9 mouse cellular contexts compared by ENCODE assay signal in the genomic region with DNA sequence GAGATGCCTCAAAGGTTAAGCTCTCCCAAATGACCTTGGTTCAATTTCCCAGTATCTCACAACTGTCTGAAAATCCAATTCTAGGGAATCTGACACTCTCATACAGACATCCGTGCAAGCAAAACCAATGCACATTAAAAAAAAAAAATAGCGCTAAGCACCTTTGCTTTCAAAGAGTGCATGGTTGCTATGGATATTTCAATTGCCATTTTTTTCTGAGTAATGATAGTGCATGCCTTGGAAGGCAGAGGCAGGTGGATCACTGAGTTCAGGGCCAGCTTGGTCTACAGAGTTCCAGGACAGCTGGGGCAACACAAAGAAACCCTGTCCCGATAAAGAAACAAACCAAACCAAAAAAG. TPM values are rescaled to one million over a fixed set of nuclear protein-coding genes. Genes with fewer than 3 reads are reported as not detected.
A peak's percentile ranks its signal among the peaks of the same experiment; 100 is the strongest.
DNase-seq lines count a peak whose midpoint lies in the region; ATAC-seq and TF ChIP-seq lines count a peak whose summit lies in the region.
"Had no signal": no experiment of that assay in that cellular context is flagged by ENCODE, and none has a peak within 500 bp of the region (broad histone marks: within the 10 kb centered on the region; RNA-seq: fewer than 3 reads in every experiment).

No protein-coding gene starts in this region.

- 4% methylated on average over 3 of the region's 3 CpGs for WGBS in liver, adult 2 months
- WGBS in embryonic facial prominence, embryonic 13.5 days, result 20% methylated on average over 3 of the region's 3 CpGs
- WGBS in intestine, embryonic 16.5 days, result 15% methylated on average over 3 of the region's 3 CpGs
- 29% methylated on average over 3 of the region's 3 CpGs for WGBS in neural tube, embryonic 12.5 days

- H3K36me3 ChIP-seq in liver, adult 2 months (ENCODE audit: control insufficient read depth, insufficient read depth, low read length), result peaks cover 2% of the 10 kb centered on the region; the same call in 1 of the 2 replicates
- peaks cover 25% of the 10 kb centered on the region for H3K36me3 ChIP-seq in embryonic facial prominence, embryonic 13.5 days
- 0 out of 2 replicates have a peak, but pooled peaks cover 2% of the 10 kb centered on the region for H3K36me3 ChIP-seq in intestine, embryonic 16.5 days (ENCODE audit: control insufficient read depth, insufficient read depth, low read length)
- peaks cover 10% of the 10 kb centered on the region for H3K36me3 ChIP-seq in neural tube, embryonic 12.5 days

- H3K9ac ChIP-seq in liver, adult 2 months (ENCODE audit: low read depth, low read length), result no peak overlapping the region
- peak overlapping the region; percentile 93 for H3K9ac ChIP-seq in embryonic facial prominence, embryonic 13.5 days
- peak overlapping the region; percentile 89 for H3K9ac ChIP-seq in intestine, embryonic 16.5 days (ENCODE audit: low read depth, low read length)
- no peak overlapping the region for H3K9ac ChIP-seq in neural tube, embryonic 12.5 days

- H3K4me1 ChIP-seq in liver, adult 2 months (ENCODE audit: control insufficient read depth, insufficient read depth, low read length), result peaks cover 5% of the 10 kb centered on the region; the same call in 1 of the 2 replicates
- peaks cover 9% of the 10 kb centered on the region for H3K4me1 ChIP-seq in embryonic facial prominence, embryonic 13.5 days
- H3K4me1 ChIP-seq in intestine, embryonic 16.5 days (ENCODE audit: control insufficient read depth, insufficient read depth, low read length), result peaks cover 5% of the 10 kb centered on the region
- H3K4me1 ChIP-seq in neural tube, embryonic 12.5 days, result 0 out of 2 replicates have a peak, but pooled peaks cover 9% of the 10 kb centered on the region

- H3K27ac ChIP-seq in liver, adult 2 months (replicated peaks; ENCODE audit: insufficient read depth, low read depth, low read length), result no peak overlapping the region
- no peak overlapping the region for H3K27ac ChIP-seq in embryonic facial prominence, embryonic 13.5 days
- H3K27ac ChIP-seq in intestine, embryonic 16.5 days (ENCODE audit: low read length), result no peak overlapping the region
- no peak overlapping the region; the same call in 1 of the 2 replicates for H3K27ac ChIP-seq in neural tube, embryonic 12.5 days

- TF ChIP-seq CTCF in liver, adult 2 months (IDR thresholded peaks at IDR 0.05; ENCODE audit: low read depth, low read length), result no peak

- no peaks in the 10 kb centered on the region for H3K9me3 ChIP-seq in embryonic facial prominence, embryonic 13.5 days
- no peaks in the 10 kb centered on the region for H3K9me3 ChIP-seq in intestine, embryonic 16.5 days (ENCODE audit: control insufficient read depth, low read length)
- H3K9me3 ChIP-seq in neural tube, embryonic 12.5 days, result no peaks in the 10 kb centered on the region

- no peak for DNase-seq in liver, adult 2 months (ENCODE audit: extremely low read depth, low read depth, low spot score)
- DNase-seq in liver, result no peak
- DNase-seq in retina, embryonic 14.5 days (ENCODE audit: low spot score), result no peak
- no peak for DNase-seq in layer of hippocampus, postnatal 14 days (ENCODE audit: low spot score in 2 of 2)
- DNase-seq in thymus, postnatal 4 days, result no peak

- no peaks in the 10 kb centered on the region for H3K27me3 ChIP-seq in liver, adult 2 months (ENCODE audit: control insufficient read depth, insufficient read depth, low read length)
- H3K27me3 ChIP-seq in embryonic facial prominence, embryonic 13.5 days, result no peaks in the 10 kb centered on the region
- H3K27me3 ChIP-seq in intestine, embryonic 16.5 days (replicated peaks; ENCODE audit: control insufficient read depth, insufficient read depth, low read length), result no peaks in the 10 kb centered on the region
- H3K27me3 ChIP-seq in neural tube, embryonic 12.5 days (replicated peaks), result no peaks in the 10 kb centered on the region

- peak overlapping the region; percentile 87 for H3K4me2 ChIP-seq in embryonic facial prominence, embryonic 13.5 days
- peak overlapping the region; percentile 85 for H3K4me2 ChIP-seq in intestine, embryonic 16.5 days (ENCODE audit: low read depth, low read length)
- H3K4me2 ChIP-seq in neural tube, embryonic 12.5 days (replicated peaks), result peak overlapping the region; percentile 77

- H3K79me2 ChIP-seq in liver, adult 2 months (ENCODE audit: control insufficient read depth, insufficient read depth, low read length), result no peaks in the 10 kb centered on the region

- no peak for TF ChIP-seq POLR2A in liver, adult 2 months (IDR thresholded peaks at IDR 0.05; ENCODE audit: extremely low read depth, insufficient read depth, low read length)

- no peak for ATAC-seq in embryonic facial prominence, embryonic 13.5 days (ENCODE audit: insufficient number of reproducible peaks, insufficient read depth, low FRiP score, low TSS enrichment, low read depth)
- ATAC-seq in intestine, embryonic 16.5 days, result 0 out of 2 replicates have a peak, but pooled peaks have one; percentile 2
- ATAC-seq in neural tube, embryonic 12.5 days (ENCODE audit: low FRiP score, low read depth), result no peak; the same call in 1 of the 2 replicates

- peak overlapping the region; percentile 85; the same call in 1 of the 2 replicates for H3K4me3 ChIP-seq in liver, adult 2 months (ENCODE audit: insufficient read depth, low read depth, low read length)
- H3K4me3 ChIP-seq in embryonic facial prominence, embryonic 13.5 days, result peak overlapping the region; percentile 86
- H3K4me3 ChIP-seq in intestine, embryonic 16.5 days (ENCODE audit: low read length), result peak overlapping the region; percentile 85
- H3K4me3 ChIP-seq in neural tube, embryonic 12.5 days, result peak overlapping the region; percentile 64

RNA-seq across cellular contexts. Expression of a gene that starts 0.3 kb away (rescaled TPM):
- total RNA-seq in liver, adult 2 months (2014; rRNA removed), result 21.3 and 27.7 TPM in 2 replicates
- polyA plus RNA-seq in liver, adult 2 months (2012; rRNA removed), result 32.6 and 38.8 TPM in 2 replicates
- polyA plus RNA-seq in embryonic facial prominence, embryonic 13.5 days (2015; fragmentation: Nextera tagmentation; extraction: Ambion mirVana), result 64.2 and 72.3 TPM in 2 replicates
- polyA plus RNA-seq in intestine, embryonic 16.5 days (2015; fragmentation: Nextera tagmentation; extraction: Ambion mirVana), result 60.7 and 61.2 TPM in 2 replicates
- 62.2 and 66.0 TPM in 2 replicates for polyA plus RNA-seq in neural tube, embryonic 12.5 days (2016; fragmentation: Nextera tagmentation; extraction: Ambion mirVana)
- 10 to 100 TPM; 35.2 to 35.6 TPM for total RNA-seq in layer of hippocampus, postnatal 14 days (2021)

RNA-seq across cellular contexts. Expression of a gene that starts 2.5 kb away (rescaled TPM):
- total RNA-seq in liver, adult 2 months (2014; rRNA removed), result 2.5 and 3.4 TPM in 2 replicates
- polyA plus RNA-seq in liver, adult 2 months (2012; rRNA removed), result 1.2 and 1.3 TPM in 2 replicates
- polyA plus RNA-seq in embryonic facial prominence, embryonic 13.5 days (2015; fragmentation: Nextera tagmentation; extraction: Ambion mirVana), result 56.0 and 91.0 TPM in 2 replicates
- 60.7 and 74.8 TPM in 2 replicates for polyA plus RNA-seq in intestine, embryonic 16.5 days (2015; fragmentation: Nextera tagmentation; extraction: Ambion mirVana)
- polyA plus RNA-seq in neural tube, embryonic 12.5 days (2016; fragmentation: Nextera tagmentation; extraction: Ambion mirVana), result 63.3 and 89.5 TPM in 2 replicates
- total RNA-seq in layer of hippocampus, postnatal 14 days (2021), result 1 to 10 TPM; 5.4 to 7.0 TPM

RNA-seq across cellular contexts. Expression of a gene that starts 2.7 kb away (rescaled TPM):
- not detected in 2 replicates for total RNA-seq in liver, adult 2 months (2014; rRNA removed)
- not detected in 2 replicates for polyA plus RNA-seq in liver, adult 2 months (2012; rRNA removed)
- polyA plus RNA-seq in embryonic facial prominence, embryonic 13.5 days (2015; fragmentation: Nextera tagmentation; extraction: Ambion mirVana), result not detected in 2 replicates
- not detected in 2 replicates for polyA plus RNA-seq in intestine, embryonic 16.5 days (2015; fragmentation: Nextera tagmentation; extraction: Ambion mirVana)
- not detected in 2 replicates for polyA plus RNA-seq in neural tube, embryonic 12.5 days (2016; fragmentation: Nextera tagmentation; extraction: Ambion mirVana)
- not detected for total RNA-seq in layer of hippocampus, postnatal 14 days (2021)
- total RNA-seq: left cerebral cortex, adult 18-20 months had no signal

RNA-seq across cellular contexts. Expression of a gene that starts 7.6 kb away (rescaled TPM):
- total RNA-seq in liver, adult 2 months (2014; rRNA removed), result 23.5 and 34.0 TPM in 2 replicates
- polyA plus RNA-seq in liver, adult 2 months (2012; rRNA removed), result 10.8 and 13.6 TPM in 2 replicates
- 84.9 and 90.0 TPM in 2 replicates for polyA plus RNA-seq in embryonic facial prominence, embryonic 13.5 days (2015; fragmentation: Nextera tagmentation; extraction: Ambion mirVana)
- 79.5 and 89.2 TPM in 2 replicates for polyA plus RNA-seq in intestine, embryonic 16.5 days (2015; fragmentation: Nextera tagmentation; extraction: Ambion mirVana)
- 82.0 and 98.5 TPM in 2 replicates for polyA plus RNA-seq in neural tube, embryonic 12.5 days (2016; fragmentation: Nextera tagmentation; extraction: Ambion mirVana)
- 10 to 100 TPM; 24.4 to 26.1 TPM for total RNA-seq in layer of hippocampus, postnatal 14 days (2021)

RNA-seq across cellular contexts. Expression of a gene that starts 7.7 kb away (rescaled TPM):
- total RNA-seq in liver, adult 2 months (2014; rRNA removed), result 3.4 TPM in 1 of 2 replicates, not detected in the other
- polyA plus RNA-seq in liver, adult 2 months (2012; rRNA removed), result 1.1 TPM in 1 of 2 replicates, not detected in the other
- not detected in 2 replicates for polyA plus RNA-seq in embryonic facial prominence, embryonic 13.5 days (2015; fragmentation: Nextera tagmentation; extraction: Ambion mirVana)
- not detected in 2 replicates for polyA plus RNA-seq in intestine, embryonic 16.5 days (2015; fragmentation: Nextera tagmentation; extraction: Ambion mirVana)
- polyA plus RNA-seq in neural tube, embryonic 12.5 days (2016; fragmentation: Nextera tagmentation; extraction: Ambion mirVana), result not detected in 2 replicates
- total RNA-seq in layer of hippocampus, postnatal 14 days (2021), result 1 to 10 TPM in 1 of 2 experiments, not detected in 1; 1.1 TPM

Comparison
In these comparisons a context has a peak if more than half of its experiments do, and no peak if none do; other contexts are left out.
1. H3K9ac ChIP-seq: peak in embryonic facial prominence, embryonic 13.5 days (single experiment) and intestine, embryonic 16.5 days (single experiment); none in liver, adult 2 months (single experiment) and neural tube, embryonic 12.5 days (single experiment).
2. RNA of a gene that starts 2.5 kb away (polyA plus RNA-seq): 56.0 to 91.0 TPM in embryonic facial prominence, embryonic 13.5 days, 63.3 to 89.5 TPM in neural tube, embryonic 12.5 days and 60.7 to 74.8 TPM in intestine, embryonic 16.5 days; 1.2 to 1.3 TPM in liver, adult 2 months; every median in the first group is over 10 times any median in the second.
3. Peak in every context shown above with its lines, with median percentiles within 50 percentile points of each other: H3K4me3 ChIP-seq and H3K4me2 ChIP-seq.